Mouse (Mus musculus) left cerebral cortex, adult 2 months (tissue): ENCODE measurements around the gene Socs5. TPM values are rescaled to one million over a fixed set of nuclear protein-coding genes. Genes with fewer than 3 reads are reported as not detected.

Experiments used
- DNase-seq, 2 experiments: peaks; one replicate each; pipeline ENCODE4 v3.0.0; 2021 to 2022; ENCODE audit warnings: low spot score in 2 of 2, mixed read lengths in 1 of 2; ENCODE audit errors: extremely low spot score in 1 of 2
- H3K27ac ChIP-seq: fragments of 200-600 bp; 2 replicates; pipeline ENCODE4 v1.8.1; 2022
- H3K4me3 ChIP-seq: fragments of 200-600 bp; 2 replicates; pipeline ENCODE4 v1.8.1; 2022
- CTCF ChIP-seq: fragments of 200-600 bp; IDR thresholded peaks from 2 replicates; pipeline ENCODE4 v1.8.1; 2022; ENCODE audit warnings: antibody characterized with exemption, mild to moderate bottlenecking, moderate library complexity
- intact Hi-C: fragments of 180-260 bp; cut with DNase I; formaldehyde crosslinking; loops from one replicate; pipeline ENCODE4 v1.15.1; 2025
- total RNA-seq, 2 experiments: library from RNA; stranded (reverse); gene quantifications; 2 replicates each; pipeline ENCODE4 v1.2.3; 2021

The Socs5 gene
- total RNA-seq, 2 experiments from 2014 or later = 126 to 129 TPM

DNA sequence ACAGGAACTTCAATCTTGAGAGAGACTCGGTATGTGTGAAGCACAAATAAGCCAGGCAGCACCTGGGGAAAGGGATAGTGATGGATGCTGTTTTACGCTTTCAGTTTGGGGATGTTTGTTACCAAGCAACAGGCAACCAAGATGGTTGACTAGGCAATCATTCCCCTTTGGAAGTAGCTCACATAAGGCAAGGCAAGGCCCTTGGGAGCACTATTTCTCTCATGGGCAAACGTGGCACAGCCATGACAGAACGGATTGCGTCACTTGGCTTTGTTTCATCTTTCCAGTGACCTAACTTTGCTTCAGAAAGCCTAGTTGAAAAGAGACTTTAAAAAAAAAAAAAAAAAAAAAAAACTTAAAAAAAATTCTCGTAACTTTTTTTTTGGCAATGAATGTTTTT is 21.8 kb upstream of the Socs5 start:
- intact Hi-C loops = no loop called here
- no peak for DNase-seq
- TF ChIP-seq CTCF = no peak

DNA sequence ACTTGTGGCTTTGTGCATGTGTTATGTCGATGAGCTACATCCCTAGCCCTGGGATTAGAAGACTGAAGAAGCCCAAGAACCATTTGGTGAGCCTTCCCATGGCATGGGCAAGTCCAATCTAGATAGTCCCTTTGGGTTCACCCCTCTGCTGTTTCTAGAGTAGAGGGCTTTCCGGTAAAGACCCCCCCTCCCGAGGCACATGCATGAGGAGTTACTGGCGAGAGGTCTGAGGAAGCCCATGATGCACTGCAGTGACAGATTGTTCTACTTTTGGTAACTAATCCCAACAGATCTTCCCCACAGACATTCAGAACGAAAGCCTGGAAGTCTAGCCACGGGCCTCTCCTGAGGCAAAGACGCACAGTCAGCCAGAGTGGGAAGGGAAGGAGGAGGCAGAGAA is 18.2 kb upstream of the Socs5 start:
- no peak for TF ChIP-seq CTCF
- Histone ChIP-seq H3K27ac (no peak overlapping the region), H3K4me3 (no peak overlapping the region)
- no peak for DNase-seq
- intact Hi-C loops = no loop called here

More for the DNA sequence above, 21.8 kb upstream of the Socs5 start:
- Histone ChIP-seq H3K27ac (no peak overlapping the region), H3K4me3 (no peak overlapping the region)

DNA sequence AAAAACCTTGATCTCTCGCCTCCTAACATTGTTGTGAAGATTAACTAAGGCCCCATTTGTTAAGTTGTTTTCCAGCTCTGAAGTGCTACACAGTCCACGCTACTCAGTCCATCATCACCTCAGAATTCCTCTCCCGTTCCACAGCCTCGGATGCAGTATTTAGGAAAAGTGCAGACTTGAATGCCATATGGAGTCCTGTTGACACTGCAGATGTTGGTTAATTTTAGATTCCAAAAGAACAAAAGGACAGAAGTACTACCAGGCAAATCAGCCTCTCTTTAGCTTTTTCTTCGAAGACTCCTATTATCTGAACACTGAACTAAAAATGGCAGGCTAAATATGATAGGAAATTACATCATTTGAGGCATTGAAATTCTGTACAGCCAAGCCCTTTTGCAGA is 14.4 kb upstream of the Socs5 start:
- Histone ChIP-seq H3K4me3 (no peak overlapping the region), H3K27ac (no peak overlapping the region)
- intact Hi-C loops = no loop called here
- no peak for TF ChIP-seq CTCF
- DNase-seq = no peak

DNA sequence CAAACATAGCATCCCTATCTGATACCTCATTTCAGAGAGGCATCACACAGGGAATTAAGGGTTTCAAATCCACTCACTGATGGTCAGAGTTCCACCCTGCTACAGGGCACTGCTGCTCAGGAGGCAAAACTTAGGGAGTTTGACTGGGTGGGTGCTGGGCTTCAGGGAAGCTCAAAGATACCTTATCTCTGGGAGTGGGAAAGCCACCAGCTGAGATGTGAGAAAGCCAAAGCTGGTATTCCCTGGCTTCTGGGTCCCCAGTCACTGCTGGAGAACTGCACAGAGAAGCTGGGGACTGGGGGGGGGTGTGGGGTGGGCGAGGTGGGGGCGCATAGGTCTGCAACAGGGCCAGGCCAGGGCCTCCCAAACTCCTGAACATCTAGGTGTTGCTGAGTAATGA is 10.5 kb upstream of the Socs5 start:
- H3K4me3 ChIP-seq = no peak overlapping the region
- TF ChIP-seq CTCF = no peak
- H3K27ac ChIP-seq = no peak overlapping the region
- intact Hi-C loops = no loop called here
- DNase-seq = no peak

DNA sequence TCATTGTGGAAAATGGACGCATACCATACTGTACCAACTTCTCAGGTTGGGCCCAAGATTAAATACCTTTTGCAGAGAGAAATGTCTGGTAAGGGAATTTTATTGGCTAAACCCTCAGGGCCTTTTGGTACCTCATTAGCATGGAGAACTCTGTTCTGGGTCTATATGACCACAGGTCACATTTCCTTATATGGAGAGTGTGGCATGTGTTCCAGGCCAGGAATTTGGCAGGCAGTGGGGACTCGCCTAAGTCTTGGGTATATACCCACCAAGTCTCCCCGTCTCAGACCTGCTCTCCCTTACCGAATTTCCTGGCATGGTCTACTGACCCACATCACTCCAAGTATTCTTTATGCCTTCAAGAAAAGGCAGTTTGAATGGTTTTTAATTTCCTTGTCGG is 9.9 kb upstream of the Socs5 start:
- no peak overlapping the region for H3K4me3 ChIP-seq
- intact Hi-C loops = no loop called here
- no peak for TF ChIP-seq CTCF

DNA sequence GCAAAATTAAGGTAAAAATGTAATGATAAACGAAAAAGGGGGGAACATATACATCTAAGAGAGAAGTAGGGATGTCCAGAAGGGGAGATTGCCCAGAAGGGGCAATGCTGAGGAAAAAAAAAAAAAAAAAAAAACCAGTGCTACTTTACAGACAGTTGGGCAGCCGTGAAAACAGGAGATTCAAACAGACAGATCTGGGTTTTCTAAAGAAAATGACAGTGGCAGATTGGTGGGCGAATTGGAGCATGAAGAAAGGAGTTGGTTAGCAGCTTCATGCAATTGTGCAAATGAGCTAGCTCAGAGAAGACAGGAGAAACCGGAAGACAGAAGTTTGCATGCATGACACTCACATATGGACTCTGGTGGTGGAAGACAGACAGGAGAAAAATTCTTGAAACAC is 6.5 kb upstream of the Socs5 start:
- DNase-seq = no peak
- intact Hi-C loops = no loop called here
- no peak overlapping the region for H3K27ac ChIP-seq
- TF ChIP-seq CTCF = no peak
- no peak overlapping the region for H3K4me3 ChIP-seq

More for the DNA sequence above, 9.9 kb upstream of the Socs5 start:
- DNase-seq = no peak
- no peak overlapping the region for H3K27ac ChIP-seq

DNA sequence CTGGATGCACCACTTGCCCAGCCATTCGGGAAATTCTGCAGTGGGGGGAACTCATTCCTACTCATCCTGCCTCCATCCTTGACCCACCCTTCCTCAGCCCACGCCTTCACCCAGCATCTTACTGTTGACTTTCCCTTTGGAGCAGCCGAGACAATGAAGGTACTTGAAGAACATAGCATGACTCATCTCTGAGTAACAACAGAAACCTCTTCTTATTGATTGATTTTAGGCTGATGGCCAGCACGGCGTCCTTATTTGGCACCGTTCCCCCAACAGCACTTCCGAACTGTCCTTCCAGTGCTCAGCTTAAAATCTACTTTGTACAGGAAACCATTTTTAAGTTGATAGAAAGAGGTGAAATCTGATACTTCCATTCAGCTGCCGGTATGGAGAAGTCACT is 4.8 kb upstream of the Socs5 start:
- no peak for TF ChIP-seq CTCF
- intact Hi-C loops = no loop called here
- no peak overlapping the region for H3K27ac ChIP-seq
- DNase-seq = no peak
- no peak overlapping the region for H3K4me3 ChIP-seq

DNA sequence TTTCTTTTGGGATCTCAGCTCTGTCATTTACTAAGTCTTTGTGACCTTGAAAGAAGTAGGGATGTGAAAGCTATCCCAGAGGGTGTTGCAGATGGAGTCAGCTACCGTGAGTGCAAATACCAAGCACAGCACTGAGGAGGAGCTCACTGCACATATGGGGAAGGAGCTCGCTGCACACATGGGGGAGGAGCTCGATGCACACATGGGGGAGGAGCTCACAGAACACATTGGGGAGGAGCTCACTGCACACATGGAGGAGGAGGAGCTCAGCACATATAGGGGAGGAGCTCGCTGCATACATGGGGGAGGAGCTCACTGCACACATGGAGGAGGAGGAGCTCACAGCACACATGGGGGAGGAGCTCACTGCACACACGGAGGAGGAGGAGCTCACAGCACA is 4.4 kb upstream of the Socs5 start:
- Histone ChIP-seq H3K27ac (no peak overlapping the region), H3K4me3 (no peak overlapping the region)
- TF ChIP-seq CTCF = no peak
- intact Hi-C loops = no loop called here
- DNase-seq = no peak

DNA sequence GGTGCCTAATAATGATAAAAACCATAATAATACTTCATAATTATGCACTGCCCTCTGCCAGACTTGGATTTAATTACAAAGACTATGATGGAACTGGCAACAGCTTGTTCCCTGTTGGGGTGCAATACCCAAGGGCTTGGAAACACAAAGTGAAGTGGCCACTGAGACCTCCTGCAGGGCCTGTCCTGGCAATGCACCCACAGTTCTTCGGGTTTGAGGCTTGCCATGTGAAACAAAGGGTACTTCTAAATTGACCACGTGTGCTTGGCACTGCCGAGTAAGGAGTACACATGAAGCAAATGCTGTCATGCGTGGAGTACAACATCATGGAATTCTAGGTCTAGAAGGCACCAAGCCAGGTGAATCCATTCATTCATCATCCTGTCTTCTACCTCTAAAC is 3.2 kb upstream of the Socs5 start:
- intact Hi-C loops = loop anchor here (2.0 kb wide), 1 partner anchor 41 kb away; no protein-coding TSS in a partner anchor
- TF ChIP-seq CTCF = no peak

DNA sequence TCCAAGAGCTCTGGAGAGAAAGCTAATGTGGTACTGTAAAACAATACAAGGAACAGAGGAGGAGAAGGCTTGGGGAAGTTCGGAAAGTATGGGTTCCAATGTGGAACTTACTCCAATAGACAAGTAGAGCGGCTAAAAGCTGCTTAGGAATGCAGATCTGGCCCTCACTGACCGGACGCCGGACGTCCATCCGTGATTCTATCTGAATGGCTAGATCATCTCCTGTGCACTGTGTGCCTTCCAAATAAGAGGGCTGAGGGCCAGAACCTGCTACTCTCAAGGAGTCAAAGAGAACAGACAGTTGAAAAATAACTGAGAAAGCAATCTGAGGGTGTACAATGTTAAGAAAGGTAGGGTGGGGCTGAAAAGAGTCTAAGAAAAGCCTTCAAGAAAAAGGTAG is 1.5 kb upstream of the Socs5 start:
- intact Hi-C loops = loop anchor here (2.0 to 5.0 kb wide), 5 partner anchors 43 to 341 kb away; partner anchors contain the start of genes Calm2 and Rhoq
- Histone ChIP-seq H3K27ac (no peak overlapping the region; the same call in 1 of the 2 replicates), H3K4me3 (peak overlapping the region; percentile 96)
- DNase-seq = no peak
- TF ChIP-seq CTCF = no peak

More for the DNA sequence above, 3.2 kb upstream of the Socs5 start:
- DNase-seq = no peak
- Histone ChIP-seq H3K27ac (no peak overlapping the region), H3K4me3 (no peak overlapping the region)

DNA sequence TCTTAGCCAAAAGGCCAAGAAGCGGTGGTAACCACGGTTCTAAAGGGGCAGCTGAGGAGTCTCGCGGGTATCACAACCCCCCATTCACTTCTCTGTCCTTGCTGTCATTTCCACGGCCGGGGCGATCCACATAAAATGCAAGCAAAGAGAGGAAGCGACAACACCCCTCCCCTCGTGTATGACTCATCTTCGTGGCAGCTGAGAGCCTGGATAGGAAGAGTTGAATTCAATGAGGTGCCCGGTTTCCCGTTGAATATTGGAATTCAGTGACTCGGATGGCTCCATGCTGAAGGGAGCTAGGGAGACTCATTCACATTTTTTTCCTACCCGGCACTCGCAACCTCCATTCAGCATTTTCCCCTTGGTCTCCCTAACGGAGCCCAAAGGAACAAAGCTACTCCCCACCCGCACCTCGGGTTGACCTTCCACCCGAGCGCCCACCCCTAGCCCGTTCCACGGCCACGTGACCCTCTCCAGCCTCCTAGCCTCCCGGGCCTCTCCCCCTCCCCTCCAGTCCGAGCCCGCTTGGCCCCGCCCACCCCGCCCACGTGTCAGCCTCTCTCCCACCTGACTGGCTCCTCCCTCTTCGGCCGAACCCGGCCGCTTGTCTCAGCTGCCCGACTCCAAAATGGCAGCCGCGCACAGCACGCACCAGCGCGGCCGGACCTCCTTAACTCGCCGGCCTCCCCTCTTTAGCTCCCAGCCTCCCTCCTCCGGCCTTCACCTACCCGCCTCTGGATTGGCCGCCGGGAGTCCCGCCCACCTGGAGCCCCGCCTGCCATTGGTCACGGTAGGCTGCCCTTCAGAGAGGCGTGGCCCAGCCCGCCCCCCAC is 572 bp upstream of the Socs5 start:
- intact Hi-C loops = loop anchor here (2.0 to 5.0 kb wide), 4 partner anchors 65 to 340 kb away; partner anchors contain the start of genes Calm2 and Rhoq
- peak overlapping the region; percentile 96 for H3K4me3 ChIP-seq
- DNase-seq = peak; percentile 97 to 98
- H3K27ac ChIP-seq = peak overlapping the region; percentile 98
- no peak for TF ChIP-seq CTCF

DNA sequence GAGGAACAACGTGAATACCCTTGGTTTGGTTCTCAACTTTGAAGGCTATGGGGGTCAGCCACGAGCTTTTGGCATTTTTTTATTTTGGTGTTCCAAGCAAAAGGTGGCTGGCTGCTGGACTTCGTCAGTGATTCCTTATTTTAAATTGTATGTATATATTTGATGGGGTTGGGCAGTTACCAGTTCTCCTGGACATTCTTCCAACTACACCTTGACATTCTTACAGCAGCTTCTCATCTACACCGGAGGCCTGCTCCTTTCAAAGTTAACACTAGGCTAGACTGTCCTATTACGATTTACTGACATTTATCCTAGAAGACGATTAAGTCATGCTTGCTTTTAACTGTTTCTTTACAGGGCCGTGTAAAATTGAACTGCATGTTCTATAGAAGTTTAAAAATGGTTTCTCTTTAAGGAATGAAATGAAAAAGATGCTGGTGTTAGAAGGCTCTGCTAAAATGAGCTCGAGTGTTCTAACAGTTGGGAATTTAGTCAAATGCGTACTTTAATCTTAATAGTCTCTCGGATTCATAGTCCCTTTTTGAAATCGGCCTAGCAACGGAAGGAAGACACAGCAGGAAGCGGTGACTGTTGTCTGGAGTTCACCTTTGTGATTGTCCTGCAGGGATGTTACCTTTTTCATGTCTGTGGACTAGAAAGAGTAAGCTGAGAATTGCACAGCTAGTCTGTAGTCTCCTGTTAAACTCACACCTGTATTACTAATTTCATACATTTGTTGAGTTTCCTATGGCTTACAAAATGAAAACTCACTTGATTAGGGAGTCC is 1.2 kb downstream of the Socs5 start:
- no peak for DNase-seq
- intact Hi-C loops = loop anchor here (5.0 kb wide), 2 partner anchors 66 to 146 kb away; partner anchors contain the start of gene Rhoq
- no peak for TF ChIP-seq CTCF
- Histone ChIP-seq H3K27ac (peak overlapping the region; percentile 98), H3K4me3 (peak overlapping the region; percentile 96)
